Mouse (Mus musculus): ENCODE measurements around the gene Cyp2s1. TPM values are rescaled to one million over a fixed set of nuclear protein-coding genes. Genes with fewer than 3 reads are reported as not detected.
"Not testable (repeated sequence)": the region's sequence is repeated elsewhere in the genome, so short reads cannot be mapped to it uniquely, and the experiment has no call there.

Gene Cyp2s1
- polyA plus RNA-seq, 1 experiment, result 22.1 TPM

DNA sequence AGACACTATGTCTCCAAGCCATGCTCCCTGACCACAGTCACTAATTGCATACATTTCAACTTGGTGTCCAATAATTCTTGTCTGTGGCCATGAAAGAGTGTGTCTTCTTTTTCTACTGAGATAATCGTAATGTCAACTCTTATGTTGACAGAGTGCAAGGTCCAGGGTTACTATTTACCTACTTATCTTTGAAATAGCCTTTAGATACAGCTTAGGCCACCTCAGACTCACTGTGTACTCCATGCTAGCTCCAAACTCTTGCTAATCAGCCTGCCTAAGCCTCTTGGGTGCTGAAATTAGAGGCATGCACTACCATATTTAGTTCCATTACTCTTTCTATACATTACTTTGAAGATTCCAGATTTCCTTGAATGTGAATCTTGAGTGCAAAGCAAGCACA, 17.3 kb downstream of the Cyp2s1 start:
- no peak for TF ChIP-seq POLR2A (IDR thresholded peaks at IDR 0.05; ENCODE audit: low read depth, low read length)
- no peak for TF ChIP-seq CTCF (conservative IDR thresholded peaks at IDR 0.05; ENCODE audit: insufficient read depth, insufficient read length, low read depth, low read length)
- Histone ChIP-seq H3K36me3 (ENCODE audit: control insufficient read depth, insufficient read depth, low read length) (no peaks in the 10 kb centered on the region), H3K4me3 (ENCODE audit: insufficient read depth, low read depth, low read length) (no peak overlapping the region), H3K27me3 (replicated peaks; ENCODE audit: control insufficient read depth, insufficient read depth, low read length) (no peaks in the 10 kb centered on the region), H3K4me1 (ENCODE audit: control insufficient read depth, insufficient read depth, low read length) (no peaks in the 10 kb centered on the region), H3K27ac (ENCODE audit: insufficient read depth, low read depth, low read length) (no peak overlapping the region)
- no peak for DNase-seq
- WGBS, result 59% methylated on average over 1 of the region's 1 CpGs

DNA sequence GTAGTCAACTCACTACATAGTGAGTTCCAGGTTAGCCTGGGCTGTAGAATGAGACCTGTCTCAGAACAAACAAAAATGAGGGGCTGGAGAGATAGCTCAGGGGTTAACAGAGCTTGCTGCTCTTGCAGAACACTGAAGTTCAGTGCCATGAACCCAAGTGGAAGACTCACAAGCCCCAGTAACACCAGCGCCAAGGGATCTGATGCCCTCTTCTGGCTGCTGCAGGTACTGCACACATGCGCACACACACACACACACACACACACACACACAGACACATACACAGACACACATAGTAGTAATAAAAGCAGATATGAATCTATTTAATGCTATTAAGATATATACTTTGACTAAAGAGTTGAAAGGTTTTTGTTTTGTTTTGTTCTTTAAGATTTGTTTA, 18.2 kb downstream of the Cyp2s1 start:
- 86% methylated on average over 2 of the region's 2 CpGs for WGBS
- Histone ChIP-seq H3K4me3 (ENCODE audit: insufficient read depth, low read depth, low read length) (no peak overlapping the region), H3K27ac (ENCODE audit: insufficient read depth, low read depth, low read length) (no peak overlapping the region), H3K4me1 (ENCODE audit: control insufficient read depth, insufficient read depth, low read length) (no peaks in the 10 kb centered on the region), H3K36me3 (ENCODE audit: control insufficient read depth, insufficient read depth, low read length) (no peaks in the 10 kb centered on the region), H3K27me3 (replicated peaks; ENCODE audit: control insufficient read depth, insufficient read depth, low read length) (no peaks in the 10 kb centered on the region)
- TF ChIP-seq CTCF (conservative IDR thresholded peaks at IDR 0.05; ENCODE audit: insufficient read depth, insufficient read length, low read depth, low read length) (0 out of 2 replicates have a peak, but pooled peaks have one; percentile 7), POLR2A (IDR thresholded peaks at IDR 0.05; ENCODE audit: low read depth, low read length) (no peak)
- DNase-seq, result no peak

DNA sequence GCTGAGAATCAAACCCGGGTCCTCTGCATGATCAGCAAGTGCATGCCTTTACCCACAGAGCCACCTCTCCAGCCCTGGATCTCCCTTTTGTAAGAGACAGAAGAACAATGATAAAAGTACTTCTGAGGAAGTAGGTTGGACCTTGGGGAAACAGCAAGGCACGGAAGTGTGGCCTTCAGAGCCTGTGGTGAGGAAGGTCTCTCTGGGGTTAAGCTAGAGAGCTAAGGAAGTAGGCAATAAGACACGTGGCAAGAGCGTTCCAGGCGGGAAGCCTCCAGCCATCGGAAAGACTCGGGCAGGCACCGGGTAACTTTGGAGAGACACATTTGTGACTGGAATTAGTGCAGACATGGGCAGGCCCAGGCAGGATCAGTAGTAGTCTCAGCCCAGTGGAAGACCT, 21.9 kb downstream of the Cyp2s1 start:
- Histone ChIP-seq H3K27me3 (replicated peaks; ENCODE audit: control insufficient read depth, insufficient read depth, low read length) (no peaks in the 10 kb centered on the region), H3K4me1 (ENCODE audit: control insufficient read depth, insufficient read depth, low read length) (no peaks in the 10 kb centered on the region), H3K36me3 (ENCODE audit: control insufficient read depth, insufficient read depth, low read length) (no peaks in the 10 kb centered on the region), H3K4me3 (ENCODE audit: insufficient read depth, low read depth, low read length) (no peak overlapping the region), H3K27ac (ENCODE audit: insufficient read depth, low read depth, low read length) (no peak overlapping the region)
- 74% methylated on average over 8 of the region's 8 CpGs for WGBS
- no peak for TF ChIP-seq CTCF (conservative IDR thresholded peaks at IDR 0.05; ENCODE audit: insufficient read depth, insufficient read length, low read depth, low read length)
- TF ChIP-seq POLR2A (IDR thresholded peaks at IDR 0.05; ENCODE audit: low read depth, low read length), result no peak
- DNase-seq, result no peak

DNA sequence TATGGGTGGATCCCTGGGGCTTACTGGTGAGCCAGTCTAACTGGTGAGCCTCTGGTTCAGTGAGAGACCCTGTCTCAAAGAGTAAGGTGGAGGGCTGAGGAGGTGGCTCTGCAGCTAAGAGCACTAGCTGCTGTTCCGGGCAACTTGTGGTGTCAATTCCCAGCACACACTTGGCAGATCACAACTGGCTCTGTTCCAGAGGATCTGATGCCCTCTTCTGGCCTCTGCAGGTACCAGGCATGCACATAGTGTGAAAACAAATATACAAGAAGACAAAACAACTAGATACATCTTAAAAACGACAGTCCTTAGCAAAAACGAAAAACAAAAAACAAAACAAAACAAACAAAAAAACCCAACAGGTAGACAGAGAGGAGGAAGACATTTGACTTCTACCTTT, 23.0 kb downstream of the Cyp2s1 start:
- 59% methylated on average over 3 of the region's 3 CpGs for WGBS
- peak; percentile 69 for DNase-seq

DNA sequence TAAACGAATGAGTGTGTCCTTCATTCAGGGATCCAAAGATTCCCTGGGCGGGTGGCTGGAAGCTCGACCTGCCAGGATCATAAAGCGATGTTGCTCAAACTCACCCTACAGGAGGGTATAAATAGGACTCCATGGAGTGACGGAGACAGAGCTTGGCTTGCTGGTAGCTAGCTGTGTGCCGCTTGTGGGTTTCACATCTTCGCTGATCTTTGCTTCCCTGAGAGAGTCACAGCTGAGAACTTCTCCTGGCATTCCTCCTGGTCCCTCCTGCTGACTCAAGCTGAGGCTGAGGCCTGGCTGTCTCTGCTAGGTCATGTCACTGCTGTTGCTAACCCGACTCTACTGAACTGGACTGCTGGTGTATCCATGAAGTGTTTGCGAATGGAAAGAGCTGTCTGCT, 23.7 kb downstream of the Cyp2s1 start:
- H3K36me3 ChIP-seq (ENCODE audit: control insufficient read depth, insufficient read depth, low read length); H3K27ac ChIP-seq (ENCODE audit: insufficient read depth, low read depth, low read length); H3K27me3 ChIP-seq (replicated peaks; ENCODE audit: control insufficient read depth, insufficient read depth, low read length); DNase-seq; H3K4me3 ChIP-seq (ENCODE audit: insufficient read depth, low read depth, low read length); H3K4me1 ChIP-seq (ENCODE audit: control insufficient read depth, insufficient read depth, low read length): not testable (repeated sequence)
- 77% methylated on average over 9 of the region's 9 CpGs for WGBS

More for the DNA sequence above, 23.0 kb downstream of the Cyp2s1 start:
- no peak overlapping the region for H3K27ac ChIP-seq (ENCODE audit: insufficient read depth, low read depth, low read length)
- no peak overlapping the region for H3K4me3 ChIP-seq (ENCODE audit: insufficient read depth, low read depth, low read length)
- no peaks in the 10 kb centered on the region for H3K36me3 ChIP-seq (ENCODE audit: control insufficient read depth, insufficient read depth, low read length)
- H3K4me1 ChIP-seq (ENCODE audit: control insufficient read depth, insufficient read depth, low read length), result no peaks in the 10 kb centered on the region
- H3K27me3 ChIP-seq (replicated peaks; ENCODE audit: control insufficient read depth, insufficient read depth, low read length), result no peaks in the 10 kb centered on the region
- TF ChIP-seq CTCF (conservative IDR thresholded peaks at IDR 0.05; ENCODE audit: insufficient read depth, insufficient read length, low read depth, low read length), result peak; percentile 18; the same call in 1 of the 2 replicates
- TF ChIP-seq POLR2A (IDR thresholded peaks at IDR 0.05; ENCODE audit: low read depth, low read length), result no peak

DNA sequence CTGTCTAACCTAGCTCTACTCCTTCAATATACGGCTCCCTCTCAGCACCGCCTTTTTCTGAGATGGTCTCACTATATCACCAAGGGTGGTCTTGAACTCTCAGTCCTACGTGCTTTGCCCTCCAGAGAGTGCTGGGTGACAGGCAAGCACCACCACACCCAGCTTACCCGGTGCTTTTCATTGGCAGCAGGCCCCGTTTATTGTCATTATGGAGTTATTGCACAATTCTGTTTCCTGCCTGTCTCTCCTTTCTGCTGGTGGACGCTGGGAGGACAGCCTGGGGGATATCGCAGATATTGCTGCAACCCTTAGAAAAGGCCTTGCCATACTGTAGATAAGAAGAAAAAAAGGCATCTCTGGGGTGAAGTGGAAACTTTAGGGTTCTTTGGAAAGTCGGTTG, 26.1 kb downstream of the Cyp2s1 start:
- no peak for DNase-seq

DNA sequence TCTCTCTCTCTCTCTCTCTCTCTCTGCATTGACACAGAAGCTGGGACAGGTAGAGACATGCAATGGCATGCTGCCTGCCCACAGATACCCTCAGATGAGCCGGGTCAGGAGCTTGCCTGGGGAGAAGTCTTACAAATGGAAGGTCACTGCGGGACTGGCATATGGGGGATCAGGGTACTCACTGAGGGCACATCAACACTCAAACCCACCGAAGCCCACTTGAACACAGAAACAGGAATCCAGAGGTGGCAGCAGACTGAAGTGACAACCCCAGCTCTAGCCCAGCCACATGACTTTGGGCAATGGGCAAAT, 27.6 kb downstream of the Cyp2s1 start:
- no peak for TF ChIP-seq POLR2A (IDR thresholded peaks at IDR 0.05; ENCODE audit: low read depth, low read length)
- TF ChIP-seq CTCF (conservative IDR thresholded peaks at IDR 0.05; ENCODE audit: insufficient read depth, insufficient read length, low read depth, low read length), result no peak
- H3K27me3 ChIP-seq (replicated peaks; ENCODE audit: control insufficient read depth, insufficient read depth, low read length), result no peaks in the 10 kb centered on the region
- H3K4me3 ChIP-seq (ENCODE audit: insufficient read depth, low read depth, low read length), result no peak overlapping the region
- WGBS, result 39% methylated on average over 3 of the region's 3 CpGs
- no peak for DNase-seq
- H3K36me3 ChIP-seq (ENCODE audit: control insufficient read depth, insufficient read depth, low read length), result no peaks in the 10 kb centered on the region
- no peaks in the 10 kb centered on the region for H3K4me1 ChIP-seq (ENCODE audit: control insufficient read depth, insufficient read depth, low read length)
- H3K27ac ChIP-seq (ENCODE audit: insufficient read depth, low read depth, low read length), result no peak overlapping the region

More for the DNA sequence above, 26.1 kb downstream of the Cyp2s1 start:
- WGBS, result 58% methylated on average over 8 of the region's 8 CpGs
- Histone ChIP-seq H3K27ac (ENCODE audit: insufficient read depth, low read depth, low read length) (no peak overlapping the region), H3K4me1 (ENCODE audit: control insufficient read depth, insufficient read depth, low read length) (no peaks in the 10 kb centered on the region), H3K36me3 (ENCODE audit: control insufficient read depth, insufficient read depth, low read length) (no peaks in the 10 kb centered on the region), H3K4me3 (ENCODE audit: insufficient read depth, low read depth, low read length) (no peak overlapping the region), H3K27me3 (replicated peaks; ENCODE audit: control insufficient read depth, insufficient read depth, low read length) (no peaks in the 10 kb centered on the region)
- TF ChIP-seq POLR2A (IDR thresholded peaks at IDR 0.05; ENCODE audit: low read depth, low read length) (no peak), CTCF (conservative IDR thresholded peaks at IDR 0.05; ENCODE audit: insufficient read depth, insufficient read length, low read depth, low read length) (no peak)
